Mouse (Mus musculus): ENCODE results near the gene St8sia1.

DNA sequence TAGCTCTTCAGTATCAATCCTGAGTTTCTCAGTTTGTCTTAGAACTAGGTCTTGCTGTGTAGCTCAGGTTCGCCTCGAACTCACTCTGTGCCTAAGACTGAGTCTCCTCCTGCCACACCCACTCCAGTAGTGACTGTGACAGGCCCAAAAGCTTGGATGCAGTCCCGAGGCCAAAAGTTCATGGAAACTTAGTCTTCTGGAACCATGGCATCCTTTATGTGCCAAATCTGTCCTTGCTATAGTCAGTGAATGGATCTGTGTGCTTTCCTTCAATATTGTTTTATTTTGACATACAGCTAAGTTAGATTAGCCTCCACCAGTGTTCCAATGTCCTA is 54.5 kb downstream of the St8sia1 start:
- TF ChIP-seq CTCF (IDR thresholded peaks at IDR 0.05; ENCODE audit: control insufficient read depth, insufficient read depth, insufficient replicate concordance, low read depth, low read length), result no peak
- TF ChIP-seq POLR2A (IDR thresholded peaks at IDR 0.05; ENCODE audit: control insufficient read depth, low read depth, low read length), result no peak
